Mouse (Mus musculus) cerebellum, adult 9-11 months (tissue): ENCODE results near the gene Sertad1.

Source experiments
- DNase-seq: peaks from one replicate; pipeline ENCODE4 v3.0.0; 2022

Sertad1 gene

GRCm38 (mm10) chr7:27506765-27507370 is 20.2 kb downstream of the Sertad1 start:
- no peak for DNase-seq

- DNase-seq, result peak; percentile 94
Observed at GRCm38 (mm10) chr7:27507711-27508647, 21.3 kb downstream of the Sertad1 start.

GRCm38 (mm10) chr7:27508648-27509005 is 21.9 kb downstream of the Sertad1 start:
- peak; percentile 68 for DNase-seq

- DNase-seq, result no peak
Observed at GRCm38 (mm10) chr7:27510809-27511208, 24.1 kb downstream of the Sertad1 start.

- DNase-seq, result no peak
Observed at GRCm38 (mm10) chr7:27514961-27515360, 28.3 kb downstream of the Sertad1 start.

GRCm38 (mm10) chr7:27518314-27518713 is 31.6 kb downstream of the Sertad1 start:
- no peak for DNase-seq

GRCm38 (mm10) chr7:27520104-27520503 is 33.4 kb downstream of the Sertad1 start:
- no peak for DNase-seq

GRCm38 (mm10) chr7:27520599-27520998 is 33.9 kb downstream of the Sertad1 start:
- DNase-seq, result no peak

GRCm38 (mm10) chr7:27522967-27523366 is 36.3 kb downstream of the Sertad1 start, which contains the start of gene Hipk4:
Gene Hipk4, plus strand, starts transcription at chr7:27523267.
- no peak for DNase-seq

GRCm38 (mm10) chr7:27523805-27524204 is 37.1 kb downstream of the Sertad1 start:
- DNase-seq, result no peak

- peak; percentile 75 for DNase-seq
Observed at GRCm38 (mm10) chr7:27526039-27526827, 39.5 kb downstream of the Sertad1 start.

GRCm38 (mm10) chr7:27529070-27529469 is 42.4 kb downstream of the Sertad1 start:
- no peak for DNase-seq

GRCm38 (mm10) chr7:27530937-27531336 is 44.2 kb downstream of the Sertad1 start:
- DNase-seq, result no peak

GRCm38 (mm10) chr7:27531707-27532106 is 45.0 kb downstream of the Sertad1 start:
- no peak for DNase-seq

GRCm38 (mm10) chr7:27532480-27533050 is 45.9 kb downstream of the Sertad1 start:
- DNase-seq, result no peak

- no peak for DNase-seq
Observed at GRCm38 (mm10) chr7:27535386-27535785, 48.7 kb downstream of the Sertad1 start.

- DNase-seq, result no peak
Observed at GRCm38 (mm10) chr7:27536618-27537017, 49.9 kb downstream of the Sertad1 start.

- no peak for DNase-seq
Observed at GRCm38 (mm10) chr7:27537998-27538397, 51.3 kb downstream of the Sertad1 start.

- DNase-seq, result no peak
Observed at GRCm38 (mm10) chr7:27538797-27539196, 52.1 kb downstream of the Sertad1 start.
